In genomic region chr14:80916031-80916430, GRCm38 (mm10) we compare ENCODE assay signal across 14 mouse cellular contexts.
"Had no signal": no experiment of that assay in that cellular context is flagged by ENCODE, and none has a peak within 500 bp of the region (broad histone marks: within the 10 kb centered on the region; RNA-seq: fewer than 3 reads in every experiment).

No protein-coding gene starts in this region.

- H3K27ac ChIP-seq: limb, embryonic 15.5 days; liver, embryonic 12.5 days; midbrain, embryonic 12.5 days; neural tube, embryonic 13.5 days; stomach, postnatal 0 days had no signal

- DNase-seq: kidney, adult 9 months; kidney, postnatal 25 days; layer of hippocampus, adult 9-11 months; layer of hippocampus, postnatal 36 days; thymus, postnatal 14 days had no signal

- H3K9ac ChIP-seq: limb, embryonic 15.5 days; liver, embryonic 12.5 days; midbrain, embryonic 12.5 days; neural tube, embryonic 13.5 days had no signal

- H3K36me3 ChIP-seq: limb, embryonic 15.5 days; liver, embryonic 12.5 days; midbrain, embryonic 12.5 days; neural tube, embryonic 13.5 days had no signal

- H3K4me3 ChIP-seq: limb, embryonic 15.5 days; liver, embryonic 12.5 days; midbrain, embryonic 12.5 days; neural tube, embryonic 13.5 days had no signal

- H3K9me3 ChIP-seq: limb, embryonic 15.5 days; midbrain, embryonic 12.5 days; neural tube, embryonic 13.5 days had no signal

- H3K4me1 ChIP-seq: limb, embryonic 15.5 days; liver, embryonic 12.5 days; midbrain, embryonic 12.5 days; neural tube, embryonic 13.5 days had no signal

- H3K27me3 ChIP-seq: limb, embryonic 15.5 days; liver, embryonic 12.5 days; midbrain, embryonic 12.5 days; neural tube, embryonic 13.5 days had no signal

- H3K4me2 ChIP-seq: limb, embryonic 15.5 days; liver, embryonic 12.5 days; midbrain, embryonic 12.5 days; neural tube, embryonic 13.5 days had no signal

- ATAC-seq: hindbrain, embryonic 16.5 days; inflammation-experienced regulatory T-cells, adult 6 months; intestine, postnatal 0 days; liver, embryonic 12.5 days; midbrain, embryonic 16.5 days had no signal
